Mouse (Mus musculus): Measurements from ENCODE around the gene Csnk2a1. TPM values are rescaled to one million over a fixed set of nuclear protein-coding genes. Genes with fewer than 3 reads are reported as not detected.

Gene Csnk2a1
- total and polyA plus RNA-seq, 3 experiments = 88.5 to 130 TPM; not detected in 1

DNA sequence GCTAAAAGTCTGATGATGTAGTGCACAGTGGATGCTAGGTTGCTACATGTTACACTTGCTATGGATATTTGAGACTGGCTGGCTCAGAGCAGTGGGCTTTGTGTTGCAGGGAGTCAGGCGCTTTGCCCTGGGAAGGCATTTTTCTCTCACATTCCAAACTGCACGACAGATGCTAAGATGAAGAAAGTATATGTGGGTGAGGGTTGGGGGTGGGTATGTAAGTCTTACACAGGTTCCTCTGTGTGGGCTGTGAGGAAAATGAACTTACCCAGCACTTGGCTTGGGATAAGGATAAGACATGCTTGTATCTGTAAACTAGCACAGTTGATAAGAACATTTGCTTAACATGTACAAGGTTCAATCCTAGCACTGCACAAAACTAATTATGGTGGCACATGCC, 76.2 kb downstream of the Csnk2a1 start:
- Histone ChIP-seq H3K79me2 (ENCODE audit: control insufficient read depth, insufficient read depth, low read length, poor library complexity) (peaks cover 5% of the 10 kb centered on the region), H3K27ac (ENCODE audit: control insufficient read depth, low read depth, low read length) (no peak overlapping the region), H3K4me1 (ENCODE audit: control insufficient read depth in 1 of 2, insufficient read depth in 2 of 2, low read length in 2 of 2) (peaks cover 5% of the 10 kb centered on the region in 2 experiments; a peak in 3 of 4 replicates), H3K9ac (ENCODE audit: control insufficient read depth, low read depth, low read length, poor library complexity, severe bottlenecking) (no peak overlapping the region), H3K4me3 (ENCODE audit: control insufficient read depth in 1 of 2, insufficient read depth in 1 of 2, low read depth in 2 of 2, low read length in 2 of 2) (no peak overlapping the region), H3K9me3 (replicated peaks; ENCODE audit: insufficient read depth, low read length) (no peaks in the 10 kb centered on the region), H3K36me3 (ENCODE audit: control insufficient read depth in 1 of 2, insufficient read depth in 2 of 2, low read length in 2 of 2) (peaks cover 7 to 15% of the 10 kb centered on the region in 2 experiments), H3K27me3 (ENCODE audit: control insufficient read depth in 1 of 2, insufficient read depth in 2 of 2, low read length in 2 of 2) (no peaks in the 10 kb centered on the region)
- DNase-seq (ENCODE audit: low read depth, low spot score) = no peak
- no peak for TF ChIP-seq MAFK (IDR thresholded peaks at IDR 0.05; ENCODE audit: borderline replicate concordance, low read depth, low read length)
- no peak for TF ChIP-seq CHD1 (IDR thresholded peaks at IDR 0.05; ENCODE audit: low read depth, low read length)
- no peak for TF ChIP-seq TAL1 (IDR thresholded peaks at IDR 0.05; ENCODE audit: low read length)
- TF ChIP-seq E2F4 (IDR thresholded peaks at IDR 0.05; ENCODE audit: borderline replicate concordance, low read depth, low read length) = no peak
- TF ChIP-seq BHLHE40 (IDR thresholded peaks at IDR 0.05; ENCODE audit: borderline replicate concordance, low read depth, low read length) = no peak
- no peak for TF ChIP-seq POLR2AphosphoS5 (IDR thresholded peaks at IDR 0.05; ENCODE audit: borderline replicate concordance, low read depth, low read length)
- no peak for TF ChIP-seq NELFE (IDR thresholded peaks at IDR 0.05; ENCODE audit: low read depth, low read length)
- no peak for TF ChIP-seq USF2 (IDR thresholded peaks at IDR 0.05; ENCODE audit: borderline replicate concordance in 1 of 2, insufficient read depth in 1 of 2, low read depth in 1 of 2, low read length in 2 of 2)
- no peak for TF ChIP-seq USF1 (IDR thresholded peaks at IDR 0.05; ENCODE audit: low read depth, low read length)
- no peak for TF ChIP-seq RCOR1 (IDR thresholded peaks at IDR 0.05; ENCODE audit: low read depth, low read length)
- no peak for TF ChIP-seq POLR2AphosphoS2 (IDR thresholded peaks at IDR 0.05; ENCODE audit: low read length)
- TF ChIP-seq CHD2 (IDR thresholded peaks at IDR 0.05; ENCODE audit: low read length) = no peak
- no peak for TF ChIP-seq ZNF384 (IDR thresholded peaks at IDR 0.05; ENCODE audit: low read depth, low read length)
- TF ChIP-seq ZMIZ1 (IDR thresholded peaks at IDR 0.05; ENCODE audit: low read depth, low read length) = no peak
- no peak for TF ChIP-seq MYB (IDR thresholded peaks at IDR 0.05; ENCODE audit: low read depth, low read length)

DNA sequence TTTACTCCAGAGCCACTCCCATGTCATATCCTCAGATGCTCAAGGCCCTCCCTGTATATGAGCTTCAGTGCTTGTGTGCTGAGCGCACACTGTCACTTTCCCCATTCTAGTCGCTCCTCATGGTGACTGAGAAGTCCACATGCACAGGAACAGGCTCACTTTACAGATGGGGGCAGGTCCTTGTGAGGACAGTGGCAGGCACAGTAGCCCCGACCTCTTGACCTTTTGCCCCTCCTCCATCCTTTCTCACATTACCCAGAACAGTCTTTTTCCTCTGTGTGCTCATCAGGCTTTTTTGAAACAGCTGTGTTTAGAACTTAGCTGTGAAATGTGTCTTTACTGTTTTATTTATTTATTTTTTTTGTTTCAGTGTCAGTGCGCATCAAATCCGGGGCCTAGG, 77.1 kb downstream of the Csnk2a1 start:
- peaks cover 5% of the 10 kb centered on the region in 2 experiments; a peak in 3 of 4 replicates for H3K4me1 ChIP-seq (ENCODE audit: control insufficient read depth in 1 of 2, insufficient read depth in 2 of 2, low read length in 2 of 2)
- H3K4me3 ChIP-seq (ENCODE audit: control insufficient read depth in 1 of 2, insufficient read depth in 1 of 2, low read depth in 2 of 2, low read length in 2 of 2) = no peak overlapping the region
- no peak for DNase-seq (ENCODE audit: low read depth, low spot score)
- H3K79me2 ChIP-seq (ENCODE audit: control insufficient read depth, insufficient read depth, low read length, poor library complexity) = 0 out of 2 replicates have a peak, but pooled peaks cover 1% of the 10 kb centered on the region
- H3K27ac ChIP-seq (ENCODE audit: control insufficient read depth, low read depth, low read length) = no peak overlapping the region
- TF ChIP-seq ETS1 (IDR thresholded peaks at IDR 0.05; ENCODE audit: low read depth, low read length) (no peak), POLR2AphosphoS5 (IDR thresholded peaks at IDR 0.05; ENCODE audit: borderline replicate concordance, low read depth, low read length) (no peak), ZMIZ1 (IDR thresholded peaks at IDR 0.05; ENCODE audit: low read depth, low read length) (no peak), POLR2A (IDR thresholded peaks at IDR 0.05; ENCODE audit: control insufficient read depth in 1 of 2, insufficient read depth in 1 of 2, low read depth in 1 of 2, low read length in 2 of 2, poor library complexity in 1 of 2) (no peak), ELF1 (IDR thresholded peaks at IDR 0.05; ENCODE audit: low read depth, low read length) (no peak), TBP (IDR thresholded peaks at IDR 0.05; ENCODE audit: low read depth, low read length) (no peak), CHD1 (IDR thresholded peaks at IDR 0.05; ENCODE audit: low read depth, low read length) (no peak), ZKSCAN1 (IDR thresholded peaks at IDR 0.05; ENCODE audit: low read depth, low read length) (no peak), EP300 (IDR thresholded peaks at IDR 0.05; ENCODE audit: low read depth in 1 of 2, low read length in 2 of 2) (no peak), TAL1 (IDR thresholded peaks at IDR 0.05; ENCODE audit: low read length) (no peak), SIN3A (IDR thresholded peaks at IDR 0.05; ENCODE audit: low read length) (no peak), RAD21 (IDR thresholded peaks at IDR 0.05; ENCODE audit: low read depth, low read length) (no peak), SMC3 (IDR thresholded peaks at IDR 0.05; ENCODE audit: low read depth, low read length) (no peak), USF2 (IDR thresholded peaks at IDR 0.05; ENCODE audit: borderline replicate concordance in 1 of 2, insufficient read depth in 1 of 2, low read depth in 1 of 2, low read length in 2 of 2) (no peak)
- no peaks in the 10 kb centered on the region for H3K27me3 ChIP-seq (ENCODE audit: control insufficient read depth in 1 of 2, insufficient read depth in 2 of 2, low read length in 2 of 2)
- no peaks in the 10 kb centered on the region for H3K9me3 ChIP-seq (replicated peaks; ENCODE audit: insufficient read depth, low read length)
- H3K36me3 ChIP-seq (ENCODE audit: control insufficient read depth in 1 of 2, insufficient read depth in 2 of 2, low read length in 2 of 2) = peaks cover 7 to 21% of the 10 kb centered on the region in 2 experiments
- H3K9ac ChIP-seq (ENCODE audit: control insufficient read depth, low read depth, low read length, poor library complexity, severe bottlenecking) = no peak overlapping the region

All from MEL (cell line).